Mouse (Mus musculus) liver, postnatal 0 days (tissue): ENCODE measurements at regions not wholly inside any gene's neighbourhood (a gene's known extent, or its start where the extent isn't known, plus 50 kb on each side); places are given as distances from the start of the nearest gene placed in this dataset.
"Not testable (repeated sequence)": the region's sequence is repeated elsewhere in the genome, so short reads cannot be mapped to it uniquely, and the experiment has no call there.

Experiments used
- CTCF ChIP-seq: sonication (generic); IDR thresholded peaks from 2 replicates; pipeline ENCODE4 v1.5.1; 2016; ENCODE audit warnings: antibody characterized with exemption, low read depth
- EP300 ChIP-seq: IDR thresholded peaks from 2 replicates; pipeline ENCODE4 v1.6.1; 2016; ENCODE audit warnings: antibody characterized with exemption, low read depth, mild to moderate bottlenecking

DNA sequence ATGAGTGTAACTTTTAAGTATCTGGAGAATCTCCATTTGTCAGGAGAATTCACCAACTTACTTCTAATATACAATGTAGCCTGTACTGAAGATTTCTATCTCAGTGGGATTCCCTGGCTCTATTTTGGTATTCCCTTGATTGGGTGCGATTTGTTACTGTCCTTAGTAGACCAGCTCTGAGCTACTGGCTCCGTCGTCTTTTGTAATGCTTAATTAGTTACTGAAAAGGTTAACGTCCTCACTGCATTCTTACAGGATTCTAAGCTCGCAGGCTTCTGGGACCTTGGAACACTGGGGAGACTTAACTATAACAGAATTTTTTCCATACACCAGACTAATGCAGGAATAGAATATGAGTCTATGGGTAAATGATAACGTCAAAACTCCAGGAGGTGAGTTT lies 67.9 kb upstream of the Mocs1 start:
- TF ChIP-seq CTCF, EP300: not testable (repeated sequence)
